Mouse (Mus musculus) olfactory bulb, adult 2 months (tissue): ENCODE results near the gene Pnkp.

Experiments
- CTCF ChIP-seq: fragments of 200-500 bp; IDR thresholded peaks from 2 replicates; pipeline ENCODE4 v1.5.1; 2012; ENCODE audit warnings: low read depth, mild to moderate bottlenecking, low read length, moderate library complexity; ENCODE audit not compliant: insufficient read depth
- POLR2A ChIP-seq: fragments of 200-500 bp; IDR thresholded peaks from 2 replicates; pipeline ENCODE4 v1.6.1; 2012; ENCODE audit warnings: mild to moderate bottlenecking, low read depth, low read length, moderate library complexity; ENCODE audit not compliant: insufficient read depth

DNA sequence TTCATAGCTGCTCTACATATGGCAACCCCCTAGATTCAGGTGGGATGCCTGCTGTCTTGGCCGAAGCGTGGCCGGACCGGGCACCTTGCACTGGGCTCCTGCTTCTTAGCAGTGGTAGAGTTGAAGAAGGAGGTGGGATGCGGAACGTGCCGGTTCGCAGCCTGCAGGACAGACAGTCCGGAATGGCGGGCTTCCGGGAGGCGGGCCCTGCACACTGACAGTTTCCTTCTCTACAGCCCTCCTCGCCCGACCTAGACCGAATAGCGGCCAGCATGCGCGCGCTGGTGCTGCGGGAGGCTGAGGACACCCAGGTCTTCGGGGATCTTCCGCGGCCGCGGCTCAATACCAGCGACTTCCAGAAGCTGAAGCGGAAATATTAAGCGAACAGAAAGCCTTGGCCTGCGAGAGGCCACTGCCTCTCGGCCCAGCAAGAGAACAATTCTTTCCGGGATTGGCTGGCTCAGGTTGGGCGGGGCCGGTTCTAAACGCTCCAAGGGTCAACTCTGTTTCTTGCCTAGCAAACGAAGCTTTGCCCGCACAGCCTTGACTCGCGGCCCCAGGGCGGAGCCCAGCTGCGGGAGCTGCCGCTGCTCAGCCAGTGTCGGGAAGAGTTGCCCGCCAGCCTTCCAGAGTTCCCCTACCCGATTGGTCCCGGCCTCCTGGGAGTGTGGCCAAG lies 2.4 kb upstream of the Pnkp start:
- TF ChIP-seq CTCF: no peak
- TF ChIP-seq POLR2A: peak; percentile 48; the same call in 1 of the 2 replicates
